Mouse (Mus musculus) hindbrain, embryonic 12.5 days (tissue): ENCODE measurements around the gene Tars. TPM values are rescaled to one million over a fixed set of nuclear protein-coding genes. Genes with fewer than 3 reads are reported as not detected.

Source experiments
- ATAC-seq: fragments of 200-750 bp; cut with Nextera tagmentation; 2 replicates; pipeline ENCODE4 v1.8.0; 2017; ENCODE audit warnings: moderate TSS enrichment; ENCODE audit not compliant: low FRiP score
- H3K27ac ChIP-seq: fragments of 300-500 bp; sonication (generic); 2 replicates; pipeline ENCODE4 v1.5.1; 2016; ENCODE audit warnings: mild to moderate bottlenecking
- H3K27me3 ChIP-seq: fragments of 300-500 bp; sonication (generic); 2 replicates; pipeline ENCODE4 v1.6.1; 2016; ENCODE audit warnings: mild to moderate bottlenecking
- H3K36me3 ChIP-seq: fragments of 300-500 bp; sonication (generic); 2 replicates; pipeline ENCODE4 v1.6.1; 2016; ENCODE audit warnings: mild to moderate bottlenecking
- H3K4me1 ChIP-seq: fragments of 300-500 bp; sonication (generic); 2 replicates; pipeline ENCODE4 v1.6.1; 2016
- H3K4me2 ChIP-seq: fragments of 300-500 bp; sonication (generic); replicated peaks from 2 replicates; pipeline ENCODE4 v1.6.1; 2016; ENCODE audit warnings: mild to moderate bottlenecking
- H3K4me3 ChIP-seq: fragments of 300-500 bp; sonication (generic); 2 replicates; pipeline ENCODE4 v1.5.1; 2016; ENCODE audit warnings: mild to moderate bottlenecking
- H3K9ac ChIP-seq: fragments of 300-500 bp; sonication (generic); 2 replicates; pipeline ENCODE4 v1.6.1; 2016; ENCODE audit warnings: mild to moderate bottlenecking, moderate library complexity
- H3K9me3 ChIP-seq: fragments of 300-500 bp; sonication (generic); replicated peaks from 2 replicates; pipeline ENCODE4 v1.6.1; 2016; ENCODE audit warnings: mild to moderate bottlenecking
- WGBS: fragments of 180-500 bp; shearing (Covaris S2); methylation state at CpG from one replicate; pipeline ENCODE4 v1.1.7; 2016; 5-methylcytosine and 5-hydroxymethylcytosine counted together
- polyA plus RNA-seq: library from polyadenylated mRNA; unstranded; fragments of >200 nt; fragmentation: Nextera tagmentation; extraction: Ambion mirVana; gene quantifications from 2 replicates; pipeline ENCODE4 v1.2.1, GENCODE M21; 2016

Gene Tars
- polyA plus RNA-seq, result 75.8 and 83.4 TPM in 2 replicates

DNA sequence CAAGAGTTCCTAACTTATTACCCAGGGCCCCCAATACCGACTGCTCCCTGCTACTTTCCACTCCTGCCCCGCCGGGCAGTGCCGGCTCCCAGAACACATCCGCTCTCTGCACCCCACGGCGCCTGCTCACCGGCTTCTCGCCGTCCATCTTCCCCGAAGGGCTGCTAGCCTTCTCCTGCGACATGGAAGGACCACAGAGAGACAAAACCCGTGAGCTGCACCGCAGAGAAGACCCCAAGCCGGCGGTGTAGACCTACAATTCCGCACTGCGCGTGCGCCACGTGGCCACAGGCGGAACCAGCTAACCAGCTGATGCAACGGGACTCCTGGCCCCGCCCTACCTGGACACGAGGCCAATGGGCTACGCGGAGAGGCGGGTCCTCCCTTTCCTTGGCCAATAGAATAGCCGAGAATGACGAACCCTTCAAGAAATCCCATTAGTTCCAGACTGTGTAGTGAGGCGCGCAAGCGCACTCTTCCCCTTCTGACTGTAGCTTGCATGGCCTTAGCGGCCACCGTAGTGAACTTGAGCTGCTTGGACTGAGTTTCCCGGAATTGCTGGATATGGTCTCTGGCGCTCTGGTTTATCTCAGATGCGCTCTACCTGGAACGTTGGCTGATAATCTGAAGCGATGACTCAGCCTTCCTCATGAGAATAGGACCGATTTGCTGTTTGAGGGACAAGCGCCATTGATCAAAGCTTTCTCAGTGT lies at the start of gene Tars:
TSS of gene Tars (minus strand) at position 310 of the 712 bp plus-strand sequence.
- peak within 1 kb of the TSS; percentile 85 for H3K4me3 ChIP-seq
- peaks cover 13% of the 10 kb centered on the region for H3K4me1 ChIP-seq
- H3K4me2 ChIP-seq, result peak within 1 kb of the TSS; percentile 88
- no peaks in the 10 kb centered on the region for H3K9me3 ChIP-seq
- under 1% methylated on average over 42 of the region's 42 CpGs for WGBS
- peak within 1 kb of the TSS; percentile 80 for H3K9ac ChIP-seq
- no peak within 1 kb of the TSS; the same call in 1 of the 2 replicates for H3K27ac ChIP-seq
- H3K27me3 ChIP-seq, result peaks cover 11% of the 10 kb centered on the region
- ATAC-seq, result peak; percentile 100
- H3K36me3 ChIP-seq, result peaks cover 14% of the 10 kb centered on the region

DNA sequence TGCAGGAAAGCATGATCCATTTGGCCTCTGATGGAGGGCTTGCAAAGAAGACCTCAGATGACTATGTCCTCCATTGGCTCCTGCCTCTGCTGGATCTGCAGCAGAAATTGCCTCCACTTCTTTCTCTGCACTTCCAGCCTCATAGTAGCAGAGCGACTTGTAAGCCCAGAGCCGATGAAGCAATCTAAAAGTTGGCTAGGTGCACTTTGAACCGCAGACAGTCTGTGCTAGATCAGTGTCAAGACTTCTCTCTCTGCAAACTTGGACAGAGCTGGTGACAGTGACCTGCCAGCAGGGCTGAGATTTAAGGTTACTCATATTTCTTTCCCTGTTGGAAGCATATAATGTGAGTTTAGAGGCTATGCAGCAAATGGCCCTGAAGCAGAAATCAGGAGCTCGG lies 37.9 kb upstream of the Tars start:
- Histone ChIP-seq H3K27me3 (no peaks in the 10 kb centered on the region), H3K36me3 (no peaks in the 10 kb centered on the region), H3K27ac (no peak overlapping the region), H3K4me1 (no peaks in the 10 kb centered on the region), H3K4me2 (no peak overlapping the region), H3K4me3 (no peak overlapping the region), H3K9ac (no peak overlapping the region), H3K9me3 (no peaks in the 10 kb centered on the region)
- 94% methylated on average over 4 of the region's 4 CpGs for WGBS
- ATAC-seq, result no peak

- ATAC-seq, result no peak
- Histone ChIP-seq H3K4me2 (no peak overlapping the region), H3K27me3 (no peaks in the 10 kb centered on the region), H3K9ac (no peak overlapping the region), H3K4me1 (no peaks in the 10 kb centered on the region), H3K4me3 (no peak overlapping the region), H3K27ac (no peak overlapping the region), H3K9me3 (no peaks in the 10 kb centered on the region; the same call in 1 of the 2 replicates), H3K36me3 (no peaks in the 10 kb centered on the region)
- 95% methylated on average over 15 of the region's 15 CpGs for WGBS
Measured at GRCm38 (mm10) chr15:11436709-11437280, 37.3 kb upstream of the Tars start.

DNA sequence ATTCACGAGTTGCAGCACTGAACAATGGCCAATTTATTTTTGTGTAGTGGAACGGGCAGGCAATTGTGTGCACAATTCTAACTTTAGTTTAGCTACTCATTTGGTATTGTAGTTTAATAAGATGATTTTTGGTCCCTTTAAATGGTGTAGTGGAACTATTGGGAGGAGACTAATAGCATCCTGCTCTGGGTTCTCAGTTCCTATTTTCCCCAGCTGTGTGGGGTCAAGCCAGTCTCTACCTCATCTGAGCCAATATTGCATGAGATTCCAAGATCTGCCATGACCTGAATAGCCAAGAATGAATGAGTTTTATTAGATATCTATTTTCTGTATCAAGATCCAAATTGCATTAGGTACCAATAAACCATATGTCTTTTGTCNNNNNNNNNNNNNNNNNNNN lies 27.4 kb upstream of the Tars start:
- ATAC-seq, result no peak
- Histone ChIP-seq H3K4me1 (no peaks in the 10 kb centered on the region), H3K36me3 (no peaks in the 10 kb centered on the region), H3K27ac (no peak overlapping the region), H3K9me3 (no peaks in the 10 kb centered on the region; the same call in 1 of the 2 replicates), H3K4me3 (no peak overlapping the region), H3K27me3 (no peaks in the 10 kb centered on the region), H3K4me2 (no peak overlapping the region), H3K9ac (no peak overlapping the region)
- 75% methylated on average over 2 of the region's 2 CpGs for WGBS

DNA sequence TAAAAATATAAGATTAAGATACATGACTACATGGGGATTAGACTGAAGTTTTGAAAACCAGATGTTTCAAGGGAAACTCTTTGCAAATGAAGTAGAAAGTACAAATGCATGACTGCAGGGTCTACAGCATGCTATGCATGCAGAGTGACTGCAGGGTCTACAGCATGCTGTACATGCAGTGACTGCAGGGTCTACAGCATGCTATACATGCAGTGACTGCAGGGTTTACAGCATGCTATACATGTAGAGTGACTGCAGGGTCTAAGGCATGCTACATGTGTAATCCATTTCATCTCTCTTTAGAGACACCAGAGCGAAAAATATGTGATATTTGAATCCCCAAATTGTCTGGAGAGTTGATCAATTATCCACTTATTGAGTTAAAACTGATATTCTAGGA lies 14.0 kb upstream of the Tars start:
- Histone ChIP-seq H3K4me2 (no peak overlapping the region), H3K27me3 (no peaks in the 10 kb centered on the region), H3K36me3 (no peaks in the 10 kb centered on the region), H3K4me1 (no peaks in the 10 kb centered on the region), H3K9ac (no peak overlapping the region), H3K4me3 (no peak overlapping the region), H3K27ac (no peak overlapping the region), H3K9me3 (no peaks in the 10 kb centered on the region)
- WGBS, result 91% methylated on average over 1 of the region's 1 CpGs
- ATAC-seq, result no peak

- H3K9me3 ChIP-seq, result no peaks in the 10 kb centered on the region
- no peaks in the 10 kb centered on the region for H3K36me3 ChIP-seq
- no peak overlapping the region for H3K4me2 ChIP-seq
- no peak for ATAC-seq
- H3K27ac ChIP-seq, result no peak overlapping the region
- 85% methylated on average over 2 of the region's 2 CpGs for WGBS
- H3K4me1 ChIP-seq, result no peaks in the 10 kb centered on the region
- no peak overlapping the region for H3K9ac ChIP-seq
- H3K27me3 ChIP-seq, result no peaks in the 10 kb centered on the region
- H3K4me3 ChIP-seq, result no peak overlapping the region
Measured at GRCm38 (mm10) chr15:11412542-11412941, 13.1 kb upstream of the Tars start.

- Histone ChIP-seq H3K36me3 (no peaks in the 10 kb centered on the region), H3K4me1 (no peaks in the 10 kb centered on the region), H3K4me2 (no peak overlapping the region), H3K9ac (no peak overlapping the region), H3K27me3 (no peaks in the 10 kb centered on the region), H3K27ac (no peak overlapping the region), H3K9me3 (no peaks in the 10 kb centered on the region), H3K4me3 (no peak overlapping the region)
- ATAC-seq, result no peak
- WGBS, result 80% methylated on average over 7 of the region's 7 CpGs
Measured at GRCm38 (mm10) chr15:11411846-11412245, 12.4 kb upstream of the Tars start.

- Histone ChIP-seq H3K4me1 (no peaks in the 10 kb centered on the region), H3K4me2 (no peak overlapping the region), H3K4me3 (no peak overlapping the region), H3K27me3 (peaks cover 6% of the 10 kb centered on the region; the same call in 1 of the 2 replicates), H3K27ac (no peak overlapping the region), H3K9ac (no peak overlapping the region), H3K9me3 (no peaks in the 10 kb centered on the region), H3K36me3 (no peaks in the 10 kb centered on the region)
- WGBS, result 45% methylated on average over 7 of the region's 7 CpGs
- ATAC-seq, result no peak
Measured at GRCm38 (mm10) chr15:11408155-11408826, 8.8 kb upstream of the Tars start.

GRCm38 (mm10) chr15:11407381-11407780 lies 7.9 kb upstream of the Tars start:
- WGBS, result 17% methylated on average over 8 of the region's 8 CpGs
- Histone ChIP-seq H3K4me1 (no peaks in the 10 kb centered on the region), H3K36me3 (no peaks in the 10 kb centered on the region), H3K4me2 (no peak overlapping the region), H3K27ac (no peak overlapping the region), H3K4me3 (no peak overlapping the region), H3K9me3 (no peaks in the 10 kb centered on the region), H3K27me3 (peaks cover 11% of the 10 kb centered on the region), H3K9ac (no peak overlapping the region)
- no peak for ATAC-seq

DNA sequence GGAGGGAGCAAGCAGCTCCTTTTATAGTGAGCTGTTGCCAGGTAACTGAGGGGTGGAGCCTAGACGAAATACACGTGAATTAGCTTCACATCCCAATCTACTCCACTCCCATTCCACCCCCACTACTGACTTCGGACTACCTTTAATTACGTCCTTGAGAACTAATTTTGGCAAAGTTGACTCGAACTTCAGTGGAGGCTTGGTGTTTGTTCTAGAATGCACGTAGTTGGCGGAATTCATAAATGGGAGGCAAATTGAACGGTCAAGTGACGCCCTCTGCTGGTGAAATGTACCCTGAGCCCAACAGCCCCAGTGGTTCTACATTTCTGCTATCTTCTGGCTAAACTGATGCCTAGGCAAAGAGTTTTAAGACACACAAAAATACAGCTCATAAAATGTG lies 7.3 kb upstream of the Tars start:
- H3K36me3 ChIP-seq, result no peaks in the 10 kb centered on the region
- no peak for ATAC-seq
- 31% methylated on average over 9 of the region's 9 CpGs for WGBS
- H3K27ac ChIP-seq, result no peak overlapping the region
- peaks cover 11% of the 10 kb centered on the region for H3K27me3 ChIP-seq
- H3K9me3 ChIP-seq, result no peaks in the 10 kb centered on the region
- no peak overlapping the region for H3K4me3 ChIP-seq
- H3K4me1 ChIP-seq, result no peaks in the 10 kb centered on the region
- no peak overlapping the region for H3K9ac ChIP-seq
- no peak overlapping the region for H3K4me2 ChIP-seq

DNA sequence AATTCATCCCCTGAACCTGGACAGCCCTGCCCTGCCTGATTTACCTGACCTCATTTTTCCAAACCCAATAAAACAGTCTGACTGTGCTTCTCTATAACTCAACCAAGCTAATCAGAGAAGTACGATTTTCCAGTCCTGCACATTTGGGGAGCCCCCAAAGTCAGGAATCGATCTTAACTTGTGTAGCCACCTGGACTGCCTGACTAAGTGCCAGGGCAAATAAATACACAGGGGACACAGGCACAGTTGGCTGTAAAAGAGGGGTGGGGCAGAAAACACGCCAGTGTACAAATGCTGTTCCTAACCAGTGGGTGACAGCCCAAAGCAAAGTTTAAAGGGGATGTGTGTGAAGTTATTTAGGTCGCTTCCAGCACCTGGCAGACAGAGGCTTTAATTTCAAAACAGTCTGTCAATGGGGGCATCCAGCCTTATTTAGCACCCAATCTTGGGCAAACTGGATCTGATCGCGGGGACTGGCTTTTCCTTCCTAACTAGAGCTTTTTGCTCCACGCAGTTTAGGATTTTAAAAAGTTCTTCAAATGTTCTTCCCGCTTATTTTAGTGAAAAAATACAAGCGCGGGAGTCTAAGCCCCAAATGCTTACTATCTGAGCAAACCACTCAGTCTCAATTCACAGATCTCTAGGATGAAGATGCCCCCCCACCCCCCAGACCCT lies 652 bp downstream of the Tars start:
- WGBS, result 9% methylated on average over 10 of the region's 10 CpGs
- H3K27ac ChIP-seq, result no peak overlapping the region

GRCm38 (mm10) chr15:11396421-11396820 lies 3.0 kb downstream of the Tars start:
- peaks cover 13% of the 10 kb centered on the region for H3K4me1 ChIP-seq
- no peaks in the 10 kb centered on the region; the same call in 1 of the 2 replicates for H3K27me3 ChIP-seq
- H3K9ac ChIP-seq, result no peak overlapping the region
- no peaks in the 10 kb centered on the region for H3K9me3 ChIP-seq
- H3K27ac ChIP-seq, result no peak overlapping the region
- ATAC-seq, result no peak
- H3K4me2 ChIP-seq, result no peak overlapping the region
- 94% methylated on average over 6 of the region's 6 CpGs for WGBS
- no peak overlapping the region for H3K4me3 ChIP-seq
- peaks cover 42% of the 10 kb centered on the region for H3K36me3 ChIP-seq

More for the DNA sequence above, 652 bp downstream of the Tars start:
- Histone ChIP-seq H3K36me3 (peaks cover 19% of the 10 kb centered on the region), H3K4me1 (peaks cover 13% of the 10 kb centered on the region), H3K9ac (peak overlapping the region; percentile 80), H3K4me3 (peak overlapping the region; percentile 85), H3K27me3 (peaks cover 7% of the 10 kb centered on the region), H3K9me3 (no peaks in the 10 kb centered on the region), H3K4me2 (peak overlapping the region; percentile 88)
- ATAC-seq, result no peak
